Mouse (Mus musculus) hindbrain, embryonic 10.5 days (tissue): ENCODE measurements around the gene Etv1. TPM values are rescaled to one million over a fixed set of nuclear protein-coding genes. Genes with fewer than 3 reads are reported as not detected.

Experiments
- DNase-seq: peaks from one replicate; pipeline ENCODE4 v3.0.0-alpha.2; 2017; ENCODE audit warnings: low spot score
- H3K27ac ChIP-seq: fragments of 300-500 bp; sonication (generic); 2 replicates; pipeline ENCODE4 v1.5.1; 2016; ENCODE audit warnings: mild to moderate bottlenecking, moderate library complexity
- H3K27me3 ChIP-seq: fragments of 300-500 bp; sonication (generic); 2 replicates; pipeline ENCODE4 v1.6.1; 2016; ENCODE audit warnings: mild to moderate bottlenecking; ENCODE audit not compliant: poor library complexity, insufficient read depth, severe bottlenecking
- H3K36me3 ChIP-seq: fragments of 300-500 bp; sonication (generic); 2 replicates; pipeline ENCODE4 v1.6.1; 2016; ENCODE audit warnings: mild to moderate bottlenecking, moderate library complexity
- H3K4me1 ChIP-seq: fragments of 300-500 bp; sonication (generic); replicated peaks from 2 replicates; pipeline ENCODE4 v1.6.1; 2016; ENCODE audit warnings: mild to moderate bottlenecking
- H3K4me3 ChIP-seq: fragments of 300-500 bp; sonication (generic); 2 replicates; pipeline ENCODE4 v1.5.1; 2016; ENCODE audit warnings: mild to moderate bottlenecking, moderate library complexity
- H3K9me3 ChIP-seq: fragments of 300-500 bp; sonication (generic); 2 replicates; pipeline ENCODE4 v1.6.1; 2016; ENCODE audit warnings: mild to moderate bottlenecking, moderate library complexity
- WGBS: fragments of 180-500 bp; shearing (Covaris S2); methylation state at CpG from one replicate; pipeline ENCODE4 v1.1.7; 2016; 5-methylcytosine and 5-hydroxymethylcytosine counted together
- polyA plus RNA-seq: library from polyadenylated mRNA; unstranded; fragments of >200 nt; fragmentation: Nextera tagmentation; extraction: Ambion mirVana; gene quantifications from 2 replicates; pipeline ENCODE4 v1.2.1, GENCODE M21; 2016

Gene Etv1
- 10.2 and 15.0 TPM in 2 replicates for polyA plus RNA-seq

DNA sequence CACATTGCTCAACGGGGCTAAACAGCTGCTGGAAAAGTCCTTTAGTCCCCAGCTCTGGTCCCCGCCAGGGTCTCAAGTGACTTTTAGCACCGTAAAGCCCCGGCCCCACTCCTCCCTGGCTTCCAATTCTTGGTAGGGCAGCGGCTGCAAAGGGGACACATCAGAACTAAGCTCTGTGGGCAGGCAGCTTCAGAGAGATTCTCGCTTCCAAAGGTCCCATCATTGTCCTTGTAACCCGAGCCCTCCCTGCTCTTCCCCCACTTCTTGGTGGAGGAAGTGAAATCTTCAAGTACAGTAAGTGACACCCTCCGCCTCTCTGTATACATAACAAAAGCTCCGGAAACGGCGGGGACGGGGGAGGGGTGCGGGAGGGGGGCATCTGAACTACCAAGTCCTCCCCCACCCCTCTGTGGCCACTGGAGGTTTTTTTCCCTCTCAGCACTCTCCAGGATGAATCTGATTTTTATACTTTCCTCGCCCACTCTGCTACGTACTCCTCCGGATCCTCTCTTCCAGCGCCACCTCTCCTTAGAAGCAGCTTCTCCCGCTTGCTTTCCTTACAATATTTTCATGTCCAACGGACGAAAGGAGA is at the start of gene Etv1:
Gene Etv1, plus strand, starts transcription at position 195 of the 592 bp plus-strand sequence.
- no peaks in the 10 kb centered on the region for H3K36me3 ChIP-seq
- under 1% methylated on average over 20 of the region's 20 CpGs for WGBS
- peak; percentile 71 for DNase-seq
- peak within 1 kb of the TSS; percentile 93 for H3K27ac ChIP-seq
- no peaks in the 10 kb centered on the region for H3K27me3 ChIP-seq
- H3K4me3 ChIP-seq = peak within 1 kb of the TSS; percentile 69
- H3K4me1 ChIP-seq = peaks cover 16% of the 10 kb centered on the region; the same call in 1 of the 2 replicates
- H3K9me3 ChIP-seq = no peaks in the 10 kb centered on the region

DNA sequence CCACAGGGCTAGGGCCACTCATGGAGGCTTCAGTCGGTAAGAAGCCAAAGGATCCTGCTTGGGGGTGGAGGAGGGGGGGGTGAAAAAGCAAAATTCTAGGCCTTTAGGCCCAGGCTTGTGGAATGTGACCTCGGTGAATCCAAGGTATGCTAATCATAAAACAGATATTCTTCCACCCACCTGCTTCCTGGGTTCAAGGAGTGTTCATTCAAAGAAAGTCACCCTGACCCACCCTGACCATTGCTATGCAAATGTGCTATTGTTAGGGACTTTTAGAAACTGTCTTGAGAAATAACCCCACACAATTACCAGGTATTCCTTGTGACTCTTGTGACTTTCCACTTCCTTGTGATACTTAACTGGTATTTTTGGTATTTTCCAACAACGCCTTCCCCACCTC is 49.5 kb upstream of the Etv1 start:
- no peaks in the 10 kb centered on the region for H3K4me1 ChIP-seq
- H3K27me3 ChIP-seq = no peaks in the 10 kb centered on the region
- no peak for DNase-seq
- H3K4me3 ChIP-seq = no peak overlapping the region
- H3K36me3 ChIP-seq = no peaks in the 10 kb centered on the region
- H3K27ac ChIP-seq = no peak overlapping the region
- no peaks in the 10 kb centered on the region for H3K9me3 ChIP-seq
- WGBS = 77% methylated on average over 3 of the region's 3 CpGs

GRCm38 (mm10) chr12:38730791-38731190 is 48.4 kb upstream of the Etv1 start:
- Histone ChIP-seq H3K27ac (no peak overlapping the region), H3K4me3 (no peak overlapping the region), H3K9me3 (no peaks in the 10 kb centered on the region), H3K36me3 (no peaks in the 10 kb centered on the region), H3K4me1 (no peaks in the 10 kb centered on the region), H3K27me3 (no peaks in the 10 kb centered on the region)
- WGBS = 86% methylated on average over 2 of the region's 2 CpGs
- DNase-seq = no peak

DNA sequence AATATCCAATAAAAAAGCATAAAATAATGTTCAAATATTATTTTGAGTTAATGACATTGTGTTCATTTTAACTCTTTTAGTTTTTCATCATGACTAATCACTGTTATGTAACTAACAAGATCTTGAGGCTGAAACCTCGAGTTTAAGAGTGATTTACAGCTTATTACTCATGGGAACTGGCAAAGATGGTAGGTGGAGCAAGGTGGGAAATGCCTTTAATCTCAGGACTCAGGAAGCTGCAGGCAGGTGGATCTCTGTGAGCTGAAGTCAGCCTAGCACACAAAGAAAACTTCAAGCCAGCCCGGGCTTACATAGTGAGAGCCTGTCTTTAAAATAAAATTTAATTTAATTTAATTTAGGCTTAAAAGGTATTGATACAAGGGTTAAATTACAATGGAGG is 19.9 kb upstream of the Etv1 start:
- H3K4me3 ChIP-seq = no peak overlapping the region
- 47% methylated on average over 2 of the region's 2 CpGs for WGBS
- no peak overlapping the region for H3K27ac ChIP-seq
- H3K4me1 ChIP-seq = no peaks in the 10 kb centered on the region
- no peak for DNase-seq
- no peaks in the 10 kb centered on the region for H3K36me3 ChIP-seq
- no peaks in the 10 kb centered on the region for H3K9me3 ChIP-seq
- no peaks in the 10 kb centered on the region for H3K27me3 ChIP-seq

- no peak overlapping the region for H3K27ac ChIP-seq
- no peaks in the 10 kb centered on the region for H3K36me3 ChIP-seq
- H3K9me3 ChIP-seq = no peaks in the 10 kb centered on the region
- 80% methylated on average over 7 of the region's 7 CpGs for WGBS
- peaks cover 9% of the 10 kb centered on the region; the same call in 1 of the 2 replicates for H3K4me1 ChIP-seq
- H3K4me3 ChIP-seq = no peak overlapping the region
- no peaks in the 10 kb centered on the region for H3K27me3 ChIP-seq
- no peak for DNase-seq
Measured at GRCm38 (mm10) chr12:38777316-38777715, 1.9 kb upstream of the Etv1 start.

- DNase-seq = peak; percentile 6
- 10% methylated on average over 6 of the region's 6 CpGs for WGBS
Measured at GRCm38 (mm10) chr12:38777957-38778298, 1.3 kb upstream of the Etv1 start.

DNA sequence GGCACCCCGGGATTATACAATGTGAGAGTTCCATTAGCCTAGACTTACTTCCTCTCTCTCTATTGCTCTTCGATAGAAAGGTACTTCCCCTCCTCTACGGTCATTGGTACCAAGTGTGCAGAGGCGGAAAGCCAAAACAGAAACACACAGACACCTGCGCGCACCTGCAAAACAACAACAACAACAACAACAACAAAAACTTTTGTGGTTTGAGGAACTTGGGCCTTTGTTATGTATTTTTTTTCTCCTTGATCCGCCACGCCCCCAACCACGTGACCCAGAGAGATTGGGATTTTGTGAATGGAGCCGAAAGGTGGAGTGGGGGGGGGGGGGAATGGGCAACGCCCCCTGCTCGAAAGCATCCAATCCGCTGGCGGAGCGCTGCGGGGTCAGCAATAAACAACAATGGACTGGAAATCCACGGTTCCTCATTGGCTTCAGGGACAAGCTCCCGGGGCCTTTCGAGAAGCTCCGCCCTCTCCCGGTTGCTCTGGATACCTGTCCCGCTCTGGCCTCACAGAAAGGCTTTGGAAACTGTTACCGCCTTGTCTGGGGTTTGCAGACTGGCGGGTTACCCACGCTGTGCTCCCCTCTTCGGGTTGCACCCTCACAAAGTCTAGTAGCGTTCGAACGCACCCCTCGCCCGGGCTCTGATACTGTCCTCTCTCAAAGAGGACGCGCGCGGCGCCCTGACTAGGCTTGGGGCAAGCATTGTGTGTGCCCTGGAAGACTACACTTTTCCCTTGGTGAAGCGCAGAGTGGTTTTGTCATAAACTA is 693 bp upstream of the Etv1 start:
- Histone ChIP-seq H3K36me3 (no peaks in the 10 kb centered on the region), H3K4me1 (peaks cover 14% of the 10 kb centered on the region; the same call in 1 of the 2 replicates), H3K9me3 (no peaks in the 10 kb centered on the region), H3K4me3 (peak overlapping the region; percentile 69), H3K27me3 (no peaks in the 10 kb centered on the region), H3K27ac (peak overlapping the region; percentile 93)
- DNase-seq = peak; percentile 94
- WGBS = under 1% methylated on average over 37 of the region's 37 CpGs

More at GRCm38 (mm10) chr12:38777957-38778298, 1.3 kb upstream of the Etv1 start:
- peak overlapping the region; percentile 93 for H3K27ac ChIP-seq
- peaks cover 9% of the 10 kb centered on the region; the same call in 1 of the 2 replicates for H3K4me1 ChIP-seq
- H3K36me3 ChIP-seq = no peaks in the 10 kb centered on the region
- no peaks in the 10 kb centered on the region for H3K27me3 ChIP-seq
- H3K9me3 ChIP-seq = no peaks in the 10 kb centered on the region
- peak overlapping the region; percentile 69 for H3K4me3 ChIP-seq

DNA sequence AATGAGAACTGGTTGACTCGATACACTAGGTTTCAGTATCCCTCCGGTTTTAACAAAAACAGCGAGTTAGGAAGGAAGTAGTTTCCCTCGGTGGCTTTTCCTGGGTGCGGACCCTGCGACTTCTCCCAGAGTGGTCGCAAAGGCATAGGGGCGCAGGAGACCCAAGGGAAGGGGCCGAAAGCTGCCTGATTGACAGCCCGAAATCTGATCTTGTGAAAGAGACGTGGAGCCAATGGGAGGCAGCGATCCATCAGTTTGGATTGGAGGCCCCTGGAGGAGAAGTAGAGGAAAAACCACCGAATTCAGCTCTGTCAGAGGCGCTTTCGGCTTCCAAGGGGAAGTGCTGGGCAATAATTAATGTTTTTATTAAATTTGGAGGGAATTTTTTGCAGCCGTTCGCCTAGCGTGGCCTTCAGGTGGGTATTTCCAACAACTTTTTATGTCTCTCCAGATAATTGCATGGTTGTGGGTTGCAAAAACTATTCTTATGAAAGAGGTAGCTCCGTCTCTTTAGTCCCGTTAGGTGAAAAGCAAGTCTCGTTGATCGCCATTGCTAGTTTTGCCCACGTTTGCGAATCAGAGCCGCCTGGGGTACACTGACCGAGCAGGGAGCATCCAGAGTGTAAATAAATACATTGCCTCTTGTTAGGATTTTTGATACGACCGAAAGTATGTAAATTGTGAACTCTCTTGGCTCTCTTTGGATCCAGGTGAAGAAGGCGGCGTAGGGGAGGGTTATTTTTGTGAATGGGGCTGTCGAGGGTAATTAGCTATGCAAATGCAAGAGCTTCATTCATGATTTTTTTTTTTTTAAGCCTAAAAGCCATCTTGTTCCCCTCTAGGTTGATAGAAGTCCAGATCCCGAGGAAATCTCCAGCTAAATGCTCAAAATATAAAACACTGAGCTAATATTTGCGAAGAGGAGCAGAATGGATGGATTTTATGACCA is 1.1 kb downstream of the Etv1 start:
- Histone ChIP-seq H3K27ac (peak overlapping the region; percentile 93), H3K36me3 (no peaks in the 10 kb centered on the region), H3K9me3 (no peaks in the 10 kb centered on the region), H3K27me3 (no peaks in the 10 kb centered on the region), H3K4me3 (peak overlapping the region; percentile 69), H3K4me1 (peaks cover 16% of the 10 kb centered on the region; the same call in 1 of the 2 replicates)
- peak; percentile 83 for DNase-seq
- WGBS = under 1% methylated on average over 33 of the region's 33 CpGs

- no peaks in the 10 kb centered on the region for H3K9me3 ChIP-seq
- peaks cover 16% of the 10 kb centered on the region; the same call in 1 of the 2 replicates for H3K4me1 ChIP-seq
- no peaks in the 10 kb centered on the region for H3K27me3 ChIP-seq
- DNase-seq = peak; percentile 30
- peak overlapping the region; percentile 93 for H3K27ac ChIP-seq
- no peaks in the 10 kb centered on the region for H3K36me3 ChIP-seq
- peak overlapping the region; percentile 69 for H3K4me3 ChIP-seq
- WGBS = under 1% methylated on average over 11 of the region's 11 CpGs
Measured at GRCm38 (mm10) chr12:38780955-38781304, 1.8 kb downstream of the Etv1 start.

GRCm38 (mm10) chr12:38781686-38782085 is 2.5 kb downstream of the Etv1 start:
- peaks cover 16% of the 10 kb centered on the region; the same call in 1 of the 2 replicates for H3K4me1 ChIP-seq
- no peaks in the 10 kb centered on the region for H3K9me3 ChIP-seq
- DNase-seq = no peak
- H3K4me3 ChIP-seq = peak overlapping the region; percentile 69
- 59% methylated on average over 6 of the region's 6 CpGs for WGBS
- no peaks in the 10 kb centered on the region for H3K36me3 ChIP-seq
- H3K27ac ChIP-seq = no peak overlapping the region
- no peaks in the 10 kb centered on the region for H3K27me3 ChIP-seq

- DNase-seq = no peak
- H3K4me3 ChIP-seq = no peak overlapping the region
- no peaks in the 10 kb centered on the region for H3K36me3 ChIP-seq
- H3K27ac ChIP-seq = no peak overlapping the region
- H3K9me3 ChIP-seq = no peaks in the 10 kb centered on the region
- no peaks in the 10 kb centered on the region for H3K27me3 ChIP-seq
- H3K4me1 ChIP-seq = 0 out of 2 replicates have a peak, but pooled peaks cover 11% of the 10 kb centered on the region
- 51% methylated on average over 1 of the region's 1 CpGs for WGBS
Measured at GRCm38 (mm10) chr12:38783291-38783690, 4.1 kb downstream of the Etv1 start.

DNA sequence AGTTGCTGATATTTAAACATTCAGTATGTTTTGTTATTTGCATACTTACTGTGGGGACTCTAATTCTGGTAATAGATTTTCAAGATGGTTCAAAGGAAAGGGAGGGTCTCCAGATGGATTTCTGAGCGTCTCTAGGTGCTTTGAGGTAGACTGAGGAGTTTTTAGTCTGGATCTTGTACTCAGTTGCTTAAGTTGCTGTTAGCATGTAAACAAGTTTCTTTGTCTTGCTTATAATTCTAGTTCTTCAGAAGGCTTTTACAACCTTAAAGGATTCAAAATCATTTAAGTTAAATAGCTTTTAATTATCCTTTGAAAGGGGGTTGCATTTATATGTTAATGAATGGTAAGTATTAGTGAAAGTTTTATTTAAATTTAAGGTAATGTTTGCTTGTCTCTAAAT is 5.0 kb downstream of the Etv1 start:
- 14% methylated on average over 1 of the region's 1 CpGs for WGBS
- no peak overlapping the region for H3K4me3 ChIP-seq
- no peak for DNase-seq
- H3K4me1 ChIP-seq = 0 out of 2 replicates have a peak, but pooled peaks cover 11% of the 10 kb centered on the region
- no peak overlapping the region for H3K27ac ChIP-seq
- no peaks in the 10 kb centered on the region for H3K9me3 ChIP-seq
- no peaks in the 10 kb centered on the region for H3K36me3 ChIP-seq
- no peaks in the 10 kb centered on the region for H3K27me3 ChIP-seq
